Mouse (Mus musculus) CH12.LX (cell line): ENCODE data around the gene Gopc. TPM values are rescaled to one million over a fixed set of nuclear protein-coding genes. Genes with fewer than 3 reads are reported as not detected.

ENCODE experiments used
- DNase-seq: peaks from one replicate; pipeline ENCODE4 v3.0.0-alpha.2; 2013; ENCODE audit errors: extremely low read depth
- H3K27ac ChIP-seq: 2 replicates; pipeline ENCODE4 v1.5.1; 2012; ENCODE audit warnings: low read depth, mild to moderate bottlenecking, control low read depth, moderate library complexity; ENCODE audit not compliant: insufficient read depth
- H3K27me3 ChIP-seq: replicated peaks from 2 replicates; pipeline ENCODE3; 2012; ENCODE audit warnings: inconsistent platforms
- H3K36me3 ChIP-seq, 2 experiments: replicated peaks in 1 of 2; 2 replicates each; pipeline versions ENCODE3 to v1.6.1; 2012; ENCODE audit warnings: inconsistent platforms in 1 of 2, low read length in 1 of 2, mild to moderate bottlenecking in 1 of 2, mixed read lengths in 1 of 2, moderate library complexity in 1 of 2; ENCODE audit not compliant: control insufficient read depth in 1 of 2, insufficient read depth in 1 of 2
- H3K4me1 ChIP-seq, 2 experiments: 2 replicates each; pipeline ENCODE4 v1.6.1; 2012; ENCODE audit warnings: inconsistent platforms in 1 of 2, moderate library complexity in 1 of 2; ENCODE audit not compliant: insufficient read depth in 2 of 2, control insufficient read depth in 1 of 2
- H3K4me2 ChIP-seq: 2 replicates; pipeline ENCODE4 v1.6.1; 2012; ENCODE audit warnings: low read depth, mild to moderate bottlenecking, control low read depth; ENCODE audit not compliant: poor library complexity, insufficient read depth, severe bottlenecking
- H3K4me3 ChIP-seq, 3 experiments: fragments of 150-350 bp in 1 of 3; sonication (generic) in 1 of 3; replicated peaks in 1 of 3; 2 replicates each; pipeline versions ENCODE3 to v1.5.1; 2011 to 2012; ENCODE audit warnings: low read depth in 2 of 3, low read length in 2 of 3, mild to moderate bottlenecking in 2 of 3, moderate library complexity in 2 of 3, control low read depth in 1 of 3, improper control_type of control experiment in 1 of 3, inconsistent platforms in 1 of 3, mixed read lengths in 1 of 3; ENCODE audit not compliant: poor library complexity in 1 of 3
- H3K79me2 ChIP-seq: replicated peaks from 2 replicates; pipeline ENCODE4 v1.6.1; 2012; ENCODE audit warnings: mild to moderate bottlenecking, moderate library complexity; ENCODE audit not compliant: control insufficient read depth, poor library complexity, insufficient read depth, severe bottlenecking; ENCODE audit errors: extremely low read depth
- H3K9ac ChIP-seq: 2 replicates; pipeline ENCODE4 v1.6.1; 2012; ENCODE audit warnings: low read depth, mild to moderate bottlenecking, control low read depth, moderate library complexity; ENCODE audit not compliant: insufficient read depth
- H3K9me3 ChIP-seq: replicated peaks from 2 replicates; pipeline ENCODE3; 2012; ENCODE audit warnings: low read length, inconsistent platforms, mixed read lengths
- CHD1 ChIP-seq: IDR thresholded peaks from 2 replicates; pipeline ENCODE4 v1.6.1; 2012; ENCODE audit warnings: low read depth, low read length, improper control_type of control experiment, inconsistent platforms
- CTCF ChIP-seq, 2 experiments: IDR thresholded peaks in 1 of 2; conservative IDR thresholded peaks in 1 of 2; 2 replicates each; pipeline ENCODE4 v1.5.1; 2011 to 2012; ENCODE audit warnings: low read depth in 2 of 2, low read length in 2 of 2, improper control_type of control experiment in 1 of 2, inconsistent platforms in 1 of 2, mild to moderate bottlenecking in 1 of 2, moderate library complexity in 1 of 2
- ELF1 ChIP-seq: IDR thresholded peaks from 2 replicates; pipeline ENCODE4 v1.6.1; 2014; ENCODE audit warnings: low read depth, mild to moderate bottlenecking, inconsistent platforms, low read length, improper control_type of control experiment
- EP300 ChIP-seq: IDR thresholded peaks from 2 replicates; pipeline ENCODE4 v1.6.1; 2011; ENCODE audit warnings: low read length, improper control_type of control experiment
- GABPA ChIP-seq: IDR thresholded peaks from 2 replicates; pipeline ENCODE4 v1.6.1; 2012; ENCODE audit warnings: low read depth, low read length, improper control_type of control experiment, inconsistent platforms; ENCODE audit not compliant: insufficient replicate concordance
- KAT2A ChIP-seq: IDR thresholded peaks from 2 replicates; pipeline ENCODE4 v1.6.1; 2012; ENCODE audit warnings: low read length, improper control_type of control experiment, inconsistent platforms; ENCODE audit not compliant: insufficient replicate concordance
- MEF2A ChIP-seq: IDR thresholded peaks from 2 replicates; pipeline ENCODE4 v1.6.1; 2014; ENCODE audit warnings: low read depth, mild to moderate bottlenecking, inconsistent platforms, low read length, improper control_type of control experiment, borderline replicate concordance
- MXI1 ChIP-seq: IDR thresholded peaks from 2 replicates; pipeline ENCODE4 v1.6.1; 2011; ENCODE audit warnings: mild to moderate bottlenecking, low read depth, low read length, improper control_type of control experiment
- NELFE ChIP-seq: IDR thresholded peaks from 2 replicates; pipeline ENCODE4 v1.6.1; 2011; ENCODE audit warnings: low read depth, low read length, improper control_type of control experiment
- NRF1 ChIP-seq: IDR thresholded peaks from 2 replicates; pipeline ENCODE4 v1.6.1; 2014; ENCODE audit warnings: low read depth, mild to moderate bottlenecking, inconsistent platforms, low read length, improper control_type of control experiment, moderate library complexity
- PAX5 ChIP-seq: IDR thresholded peaks from 2 replicates; pipeline ENCODE4 v1.6.1; 2012; ENCODE audit warnings: low read length, inconsistent platforms, mixed read lengths
- POLR2AphosphoS2 ChIP-seq: IDR thresholded peaks from 2 replicates; pipeline ENCODE4 v1.6.1; 2011; ENCODE audit warnings: low read depth, low read length, improper control_type of control experiment
- RAD21 ChIP-seq: IDR thresholded peaks from 2 replicates; pipeline ENCODE4 v1.6.1; 2011; ENCODE audit warnings: low read depth, mild to moderate bottlenecking, low read length, improper control_type of control experiment, moderate library complexity
- TBP ChIP-seq: conservative IDR thresholded peaks from 2 replicates; pipeline ENCODE4 v1.6.1; 2011; ENCODE audit warnings: low read depth, low read length, improper control_type of control experiment
- TCF12 ChIP-seq: IDR thresholded peaks from 2 replicates; pipeline ENCODE4 v1.6.1; 2014; ENCODE audit warnings: low read depth, mild to moderate bottlenecking, inconsistent platforms, low read length, improper control_type of control experiment
- UBTF ChIP-seq: IDR thresholded peaks from 2 replicates; pipeline ENCODE4 v1.6.1; 2012; ENCODE audit warnings: low read depth, mild to moderate bottlenecking, inconsistent platforms, low read length, improper control_type of control experiment, moderate library complexity
- USF1 ChIP-seq: IDR thresholded peaks from 2 replicates; pipeline ENCODE4 v1.6.1; 2014; ENCODE audit warnings: low read depth, mild to moderate bottlenecking, inconsistent platforms, low read length, improper control_type of control experiment
- ZC3H11A ChIP-seq: IDR thresholded peaks from 2 replicates; pipeline ENCODE4 v1.6.1; 2012; ENCODE audit warnings: low read depth, mild to moderate bottlenecking, inconsistent platforms, low read length, improper control_type of control experiment
- ZKSCAN1 ChIP-seq: IDR thresholded peaks from 2 replicates; pipeline ENCODE4 v1.6.1; 2012; ENCODE audit warnings: low read depth, inconsistent platforms, low read length, improper control_type of control experiment, borderline replicate concordance
- ZMIZ1 ChIP-seq: IDR thresholded peaks from 2 replicates; pipeline ENCODE4 v1.6.1; 2012; ENCODE audit warnings: low read depth, mild to moderate bottlenecking, inconsistent platforms, low read length, improper control_type of control experiment
- ZNF384 ChIP-seq: IDR thresholded peaks from 2 replicates; pipeline ENCODE4 v1.6.1; 2012; ENCODE audit warnings: low read depth, low read length, improper control_type of control experiment, inconsistent platforms
- dilution Hi-C: fragments of 300-500 bp; cut with MboI; formaldehyde crosslinking; loops from 2 replicates; pipeline ENCODE4 v1.14.3; 2020; ENCODE audit warnings: low sequenced_read_pairs; ENCODE audit not compliant: extremely low pct_unique_long_range_greater_than_20kb, extremely low pct_ligation_motif_present
- in situ Hi-C: fragments of 300-500 bp; cut with MboI; formaldehyde crosslinking; loops from 3 replicates; pipeline ENCODE4 v1.14.3; 2019; ENCODE audit warnings: low sequenced_read_pairs, low pct_ligation_motif_present, low pct_unique_long_range_greater_than_20kb, mixed read lengths
- polyA plus RNA-seq: library from polyadenylated mRNA; unstranded; fragments of >175 nt; gene quantifications from 2 replicates; pipeline ENCODE4 v1.2.1, GENCODE M21; 2012; ENCODE audit warnings: low read depth; ENCODE audit not compliant: insufficient read length
- total RNA-seq, 2 experiments: library from RNA; depleted of rRNA; stranded (reverse); fragments of 300-350 nt in 1 of 2; fragments of >200 nt in 1 of 2; gene quantifications; 2 replicates each; pipeline ENCODE4 v1.2.3; 2012 to 2014

The Gopc gene
- total and polyA plus RNA-seq, 3 experiments: 9.8 to 17.6 (median 13.1) TPM

GRCm38 (mm10) chr10:52430953-52431352 is 49.0 kb upstream of the Gopc start:
- Histone ChIP-seq H3K36me3 (peaks cover 35 to 79% of the 10 kb centered on the region in 2 experiments), H3K27me3 (no peaks in the 10 kb centered on the region), H3K4me3 (no peak overlapping the region), H3K9ac (no peak overlapping the region), H3K27ac (no peak overlapping the region), H3K4me1 (peaks cover 4 to 23% of the 10 kb centered on the region in 2 experiments; a peak in 3 of 4 replicates), H3K79me2 (peaks cover 24% of the 10 kb centered on the region), H3K4me2 (no peak overlapping the region), H3K9me3 (no peaks in the 10 kb centered on the region)
- dilution Hi-C loops: no loop called here
- no peak for TF ChIP-seq ZKSCAN1
- TF ChIP-seq USF1: no peak
- no peak for TF ChIP-seq ZMIZ1
- TF ChIP-seq NELFE: no peak
- TF ChIP-seq UBTF: no peak
- TF ChIP-seq RAD21: no peak
- no peak for TF ChIP-seq TBP
- TF ChIP-seq CHD1: no peak
- TF ChIP-seq TCF12: no peak
- no peak for TF ChIP-seq KAT2A
- TF ChIP-seq ZNF384: no peak
- no peak for TF ChIP-seq GABPA
- no peak for TF ChIP-seq PAX5
- TF ChIP-seq ELF1: no peak
- TF ChIP-seq ZC3H11A: no peak
- in situ Hi-C loops: no loop called here
- no peak for DNase-seq

GRCm38 (mm10) chr10:52427634-52428415 is 45.9 kb upstream of the Gopc start:
- no peaks in the 10 kb centered on the region for H3K9me3 ChIP-seq
- in situ Hi-C loops (no loop called here), dilution Hi-C loops (no loop called here)
- peaks cover 40% of the 10 kb centered on the region for H3K79me2 ChIP-seq
- H3K27ac ChIP-seq: no peak overlapping the region
- H3K27me3 ChIP-seq: no peaks in the 10 kb centered on the region
- H3K4me2 ChIP-seq: no peak overlapping the region
- no peak overlapping the region for H3K4me3 ChIP-seq
- H3K9ac ChIP-seq: no peak overlapping the region
- peaks cover 12 to 64% of the 10 kb centered on the region in 2 experiments for H3K36me3 ChIP-seq
- TF ChIP-seq MXI1: no peak
- TF ChIP-seq EP300: no peak
- no peak for TF ChIP-seq CTCF (conservative IDR thresholded peaks at IDR 0.05 in 1 of 2, IDR thresholded peaks at IDR 0.05 in 1 of 2; ENCODE audit: low read depth in 2 of 2, low read length in 2 of 2)
- no peak for TF ChIP-seq ELF1
- TF ChIP-seq POLR2AphosphoS2: no peak
- TF ChIP-seq TCF12: no peak
- TF ChIP-seq MEF2A: no peak
- no peak for TF ChIP-seq USF1
- no peak for TF ChIP-seq TBP
- no peak for TF ChIP-seq NRF1
- DNase-seq: no peak
- peaks cover 5 to 50% of the 10 kb centered on the region in 2 experiments for H3K4me1 ChIP-seq
